Mouse (Mus musculus) lung, adult 18-20 months (tissue): ENCODE results near the gene Gtf2i.
"Not testable (repeated sequence)": the region's sequence is repeated elsewhere in the genome, so short reads cannot be mapped to it uniquely, and the experiment has no call there.

Experiments
- DNase-seq, 2 experiments: peaks; one replicate each; pipeline ENCODE4 v3.0.0; 2022; ENCODE audit warnings: mixed read lengths in 2 of 2

The Gtf2i gene

GRCm38 (mm10) chr5:134314688-134315622 lies at the start of gene Gtf2i:
Gene Gtf2i, minus strand, starts transcription at chr5:134314760.
- peak; percentile 96 to 97 for DNase-seq

DNA sequence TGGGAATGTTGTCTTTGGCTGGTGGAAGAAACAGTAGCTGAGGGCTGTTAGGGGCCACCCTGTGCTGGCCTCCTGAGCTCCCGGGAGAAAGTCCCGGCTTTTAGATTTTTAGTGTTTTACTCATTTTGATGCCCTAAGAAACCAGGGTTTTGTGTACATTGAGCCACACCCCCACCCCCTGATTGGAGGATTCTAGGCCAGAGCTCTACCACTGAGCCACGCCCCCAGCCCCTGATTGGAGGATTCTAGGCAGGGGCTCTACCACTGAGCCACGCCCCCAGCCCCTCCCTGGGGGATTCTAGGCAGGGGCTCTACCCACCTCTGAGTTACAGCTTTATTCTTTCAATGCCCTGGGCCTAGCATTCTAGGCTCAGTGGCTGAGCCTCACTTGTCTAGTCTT lies 44.5 kb upstream of the Gtf2i start:
- DNase-seq = no peak

DNA sequence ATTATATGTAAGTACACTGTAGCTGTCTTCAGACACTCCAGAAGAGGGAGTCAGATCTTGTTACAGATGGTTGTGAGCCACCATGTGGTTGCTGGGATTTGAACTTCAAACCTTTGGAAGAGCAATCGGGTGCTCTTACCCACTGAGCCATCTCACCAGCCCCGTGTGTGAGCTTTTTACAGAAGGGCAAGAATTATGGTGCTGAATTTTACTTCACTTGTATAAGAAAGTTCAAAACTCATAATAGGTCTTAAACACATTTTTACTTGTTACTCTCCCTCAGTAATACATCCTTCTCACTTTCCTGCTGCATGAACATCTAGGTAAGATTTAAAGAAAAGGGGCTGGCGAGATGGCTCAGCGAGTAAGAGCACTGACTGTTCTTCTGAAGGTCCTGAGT lies 40.8 kb upstream of the Gtf2i start:
- DNase-seq = not testable (repeated sequence)

DNA sequence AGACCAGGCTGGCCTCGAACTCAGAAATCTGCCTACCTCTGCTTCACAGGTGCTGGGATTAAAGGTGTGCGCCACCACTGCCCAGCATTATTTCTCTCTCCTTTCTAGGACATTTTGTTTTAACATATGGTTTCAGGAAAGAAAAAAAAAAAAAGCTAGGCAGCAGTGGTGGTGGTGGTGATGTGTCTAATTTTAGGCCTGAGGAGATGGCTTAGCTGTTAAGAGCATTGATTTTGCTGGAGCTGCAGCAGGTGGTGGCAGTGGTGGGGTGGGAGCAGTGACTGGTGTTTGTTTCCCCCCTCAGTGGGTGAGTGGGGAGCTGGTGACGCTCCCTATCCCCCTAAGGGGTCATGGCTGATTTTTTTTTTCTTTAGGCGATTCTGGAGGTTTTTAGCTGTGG lies 38.6 kb upstream of the Gtf2i start:
- DNase-seq = no peak

GRCm38 (mm10) chr5:134352527-134353001 lies 38.0 kb upstream of the Gtf2i start:
- DNase-seq = no peak

GRCm38 (mm10) chr5:134350660-134351059 lies 36.1 kb upstream of the Gtf2i start:
- peak; percentile 75 to 84 for DNase-seq

- no peak for DNase-seq
Measured at GRCm38 (mm10) chr5:134347066-134347465, 32.5 kb upstream of the Gtf2i start.

DNA sequence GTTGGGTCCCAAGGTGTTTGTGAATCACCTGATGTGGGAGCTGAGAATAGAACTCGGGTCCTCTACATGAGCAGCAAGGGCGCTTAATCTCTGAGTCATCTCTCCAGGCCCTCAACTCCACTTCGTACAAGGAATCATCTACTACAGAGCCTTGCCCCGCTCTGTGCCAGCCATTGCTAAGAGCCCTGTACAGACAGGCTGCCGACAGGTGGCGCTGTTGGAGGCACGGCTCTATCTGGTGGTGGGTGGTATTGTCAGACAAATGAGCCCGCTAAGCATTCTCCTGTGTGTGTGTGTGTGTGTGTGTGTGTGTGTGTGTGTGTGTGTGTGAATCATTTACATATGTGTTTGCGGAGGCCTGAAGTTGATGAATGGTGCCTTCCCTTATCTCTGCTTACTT lies 30.9 kb upstream of the Gtf2i start:
- peak in 1 of 2 experiments; percentile 17 for DNase-seq

DNA sequence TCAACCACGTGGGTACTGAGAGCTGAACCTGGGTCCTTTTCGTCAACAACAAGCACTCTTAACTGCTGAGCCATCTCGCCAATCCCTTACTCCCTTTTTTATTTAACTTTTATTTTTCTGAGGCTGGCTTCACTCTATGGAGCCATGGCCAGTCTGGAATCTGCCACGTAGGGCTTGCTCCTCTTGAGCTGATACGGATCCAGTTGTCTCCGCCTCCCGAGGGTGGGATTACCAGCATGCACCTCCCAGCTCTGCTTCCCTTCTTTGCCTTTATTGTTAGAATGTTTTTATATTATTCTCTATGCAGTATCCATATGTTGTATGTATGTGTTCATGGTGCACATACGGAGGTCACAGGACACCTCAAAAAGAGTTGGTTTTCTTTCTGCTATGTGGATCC lies 29.5 kb upstream of the Gtf2i start:
- no peak for DNase-seq

DNA sequence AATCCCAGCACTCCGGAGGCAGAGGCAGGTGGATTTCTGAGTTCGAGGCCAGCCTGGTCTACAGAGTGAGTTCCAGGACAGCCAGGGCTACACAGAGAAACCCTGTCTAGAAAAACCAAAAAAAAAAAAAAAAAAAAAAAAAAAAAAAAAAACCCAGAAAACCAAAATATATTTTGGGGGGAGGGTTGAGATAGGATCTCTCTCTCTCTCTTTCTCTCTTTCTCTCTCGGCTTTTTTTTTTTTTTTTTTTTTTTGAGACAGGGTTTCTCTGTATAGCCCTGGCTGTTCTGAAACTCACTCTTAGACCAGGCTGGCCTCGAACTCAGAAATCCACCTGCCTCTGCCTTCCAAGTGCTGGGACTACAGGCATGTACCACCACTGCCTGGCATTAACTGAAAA lies 29.0 kb upstream of the Gtf2i start:
- not testable (repeated sequence) for DNase-seq

- no peak for DNase-seq
Measured at GRCm38 (mm10) chr5:134342503-134343205, 28.1 kb upstream of the Gtf2i start.

DNA sequence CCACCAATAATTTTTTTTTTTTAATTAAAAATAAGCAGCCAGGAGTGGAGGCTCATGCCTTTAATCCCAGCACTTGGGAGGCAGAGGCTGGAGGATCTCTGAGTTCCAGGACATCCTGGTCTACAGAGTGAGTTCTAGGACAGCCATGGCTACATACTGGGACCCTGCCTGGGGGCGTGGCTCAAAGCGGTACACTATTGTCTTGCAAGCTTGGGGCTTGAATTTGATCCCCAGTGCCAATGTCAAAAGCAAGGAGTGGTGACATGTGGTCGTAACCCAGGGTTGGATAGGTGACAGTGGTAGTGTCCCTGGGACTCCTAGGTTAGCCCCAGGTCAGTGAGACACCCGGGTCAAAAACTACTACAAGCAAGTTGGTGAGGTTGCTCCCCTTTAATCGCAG lies 27.2 kb upstream of the Gtf2i start:
- DNase-seq = no peak

GRCm38 (mm10) chr5:134341321-134341720 lies 26.8 kb upstream of the Gtf2i start:
- no peak for DNase-seq

- DNase-seq = no peak
Measured at GRCm38 (mm10) chr5:134340101-134340522, 25.6 kb upstream of the Gtf2i start.

GRCm38 (mm10) chr5:134337012-134337411 lies 22.5 kb upstream of the Gtf2i start:
- DNase-seq = not testable (repeated sequence)

- peak; percentile 59 to 82 for DNase-seq
Measured at GRCm38 (mm10) chr5:134332743-134333142, 18.2 kb upstream of the Gtf2i start.

DNA sequence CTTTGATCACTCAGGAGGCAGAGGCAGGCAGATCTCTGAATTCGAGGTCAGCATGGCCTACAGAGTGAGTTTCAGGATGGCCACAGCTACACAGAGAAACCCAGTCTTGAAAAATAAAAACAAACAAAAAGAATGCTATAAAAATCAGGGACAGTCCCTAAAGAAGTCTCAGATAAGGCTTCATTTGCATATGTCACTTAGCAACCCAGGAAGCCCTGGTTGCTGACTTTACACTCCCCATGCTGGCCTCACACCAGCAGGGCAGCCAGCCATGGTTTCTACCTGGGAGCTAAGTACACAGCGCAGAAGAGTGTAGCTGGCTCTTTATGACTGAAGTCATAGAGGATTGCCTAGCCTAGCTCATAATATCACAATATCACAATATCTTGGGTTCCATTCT lies 15.5 kb upstream of the Gtf2i start:
- DNase-seq = peak; percentile 53 to 64

- DNase-seq = no peak
Measured at GRCm38 (mm10) chr5:134329311-134329710, 14.8 kb upstream of the Gtf2i start.

- DNase-seq = no peak
Measured at GRCm38 (mm10) chr5:134328482-134329001, 14.0 kb upstream of the Gtf2i start.

GRCm38 (mm10) chr5:134325856-134326566 lies 11.5 kb upstream of the Gtf2i start:
- peak; percentile 40 to 48 for DNase-seq

DNA sequence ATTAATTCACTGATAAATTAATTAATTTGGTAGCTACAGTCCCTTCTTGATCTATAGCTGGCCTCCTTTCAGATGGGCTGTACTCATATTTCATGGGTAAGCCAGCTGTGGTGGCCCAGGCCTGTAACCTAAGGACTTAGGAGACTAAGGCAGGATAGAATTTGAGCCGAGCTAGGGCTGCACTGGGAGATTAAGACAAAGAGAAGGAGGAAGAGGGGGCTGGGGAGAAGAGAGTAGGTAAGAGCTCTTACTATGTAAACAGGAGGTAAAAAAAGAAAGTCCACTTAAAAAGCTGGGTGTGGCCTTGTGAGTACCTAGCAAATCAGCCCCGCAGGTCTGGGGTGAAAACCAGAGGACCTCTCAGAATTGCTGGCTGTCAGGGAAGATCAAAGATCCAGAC lies 9.3 kb upstream of the Gtf2i start:
- DNase-seq = peak in 1 of 2 experiments; percentile 43

GRCm38 (mm10) chr5:134323311-134323710 lies 8.8 kb upstream of the Gtf2i start:
- DNase-seq = no peak

GRCm38 (mm10) chr5:134322355-134322754 lies 7.8 kb upstream of the Gtf2i start:
- DNase-seq = no peak
